Mouse (Mus musculus): Measurements from ENCODE around the gene Rgmb. TPM values are rescaled to one million over a fixed set of nuclear protein-coding genes. Genes with fewer than 3 reads are reported as not detected.

Rgmb gene
- polyA plus RNA-seq, 1 experiment, result 11.2 TPM

DNA sequence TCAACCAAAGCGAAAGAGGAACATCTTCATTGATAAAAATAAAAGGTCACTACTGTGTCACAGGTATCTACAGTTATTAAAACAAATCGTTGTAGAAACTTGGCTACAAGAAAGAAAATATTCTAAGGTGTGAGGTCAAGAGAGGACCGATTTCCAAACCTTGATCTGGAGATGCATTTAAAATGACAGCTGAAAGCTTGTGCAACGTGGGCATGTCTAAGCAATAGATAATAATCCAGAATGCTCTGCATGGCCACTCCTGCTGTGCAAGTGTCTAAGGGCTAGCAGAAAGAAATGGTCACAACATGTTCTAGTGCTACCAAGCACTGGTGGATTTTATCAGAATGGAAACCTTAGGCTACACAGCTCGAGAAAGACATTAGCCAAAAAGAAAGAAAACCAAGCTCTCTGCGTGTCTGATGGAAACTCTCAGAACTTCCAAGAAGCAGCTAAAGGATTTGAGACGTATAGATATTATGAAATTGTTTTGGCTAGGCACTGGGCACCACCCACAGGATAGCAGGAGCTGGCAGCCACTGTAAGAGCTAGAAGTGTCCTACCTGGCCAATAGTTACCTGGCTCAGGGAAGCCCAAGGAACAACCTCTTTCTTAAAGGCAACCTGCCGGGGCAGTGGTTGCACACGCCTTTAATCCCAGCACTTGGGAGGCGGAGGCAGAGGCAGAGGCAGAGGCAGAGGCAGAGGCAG is 15.4 kb downstream of the Rgmb start:
- Histone ChIP-seq H3K27me3 (ENCODE audit: control insufficient read depth, insufficient read depth, low read length, poor library complexity, severe bottlenecking) (no peaks in the 10 kb centered on the region), H3K27ac (ENCODE audit: insufficient read depth, low read length) (no peak overlapping the region), H3K9ac (ENCODE audit: low read depth, poor library complexity, severe bottlenecking) (no peak overlapping the region), H3K9me3 (replicated peaks; ENCODE audit: control insufficient read depth, insufficient read depth, low read length, poor library complexity, severe bottlenecking) (no peaks in the 10 kb centered on the region), H3K4me1 (ENCODE audit: control insufficient read depth, insufficient read depth, low read length) (no peaks in the 10 kb centered on the region), H3K36me3 (ENCODE audit: control insufficient read depth, insufficient read depth, low read length, poor library complexity, severe bottlenecking) (peaks cover 4% of the 10 kb centered on the region), H3K4me3 (ENCODE audit: low read depth, low read length) (no peak overlapping the region)
- TF ChIP-seq CTCF (IDR thresholded peaks at IDR 0.05; ENCODE audit: low read depth, low read length) (no peak), EP300 (IDR thresholded peaks at IDR 0.05; ENCODE audit: insufficient read depth, low read depth, low read length) (no peak), POLR2A (IDR thresholded peaks at IDR 0.05; ENCODE audit: insufficient read depth, low read length) (no peak)

DNA sequence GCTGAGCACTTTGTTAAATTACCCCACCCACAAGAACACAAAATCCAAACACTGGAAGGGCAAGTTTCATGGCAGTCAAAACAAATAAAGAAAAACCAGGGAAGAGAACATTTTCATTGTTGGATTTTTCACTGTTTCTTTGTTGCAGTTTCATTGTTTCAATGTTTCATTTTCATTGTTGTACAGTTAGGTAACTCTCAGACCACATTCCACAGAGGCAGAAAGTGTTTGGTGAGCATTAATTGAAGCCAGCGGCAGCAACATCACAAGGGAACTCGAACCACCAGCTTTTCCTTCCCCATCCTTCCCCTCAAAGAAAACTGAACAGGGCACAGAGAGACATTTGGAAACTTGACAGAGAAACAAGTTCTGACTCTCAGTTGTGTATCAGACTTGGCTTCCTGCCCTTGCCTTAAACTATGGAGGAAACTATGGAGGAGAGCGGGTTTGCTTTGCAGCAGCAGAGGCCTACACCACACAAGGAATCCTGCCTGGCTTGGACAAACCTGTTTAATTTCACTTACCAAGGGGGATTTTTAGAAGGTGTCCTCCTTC is 17.1 kb downstream of the Rgmb start:
- Histone ChIP-seq H3K27ac (ENCODE audit: insufficient read depth, low read length) (no peak overlapping the region), H3K4me1 (ENCODE audit: control insufficient read depth, insufficient read depth, low read length) (no peaks in the 10 kb centered on the region), H3K4me3 (ENCODE audit: low read depth, low read length) (no peak overlapping the region), H3K9ac (ENCODE audit: low read depth, poor library complexity, severe bottlenecking) (no peak overlapping the region), H3K9me3 (replicated peaks; ENCODE audit: control insufficient read depth, insufficient read depth, low read length, poor library complexity, severe bottlenecking) (no peaks in the 10 kb centered on the region), H3K27me3 (ENCODE audit: control insufficient read depth, insufficient read depth, low read length, poor library complexity, severe bottlenecking) (no peaks in the 10 kb centered on the region), H3K36me3 (ENCODE audit: control insufficient read depth, insufficient read depth, low read length, poor library complexity, severe bottlenecking) (peaks cover 4% of the 10 kb centered on the region; the same call in 1 of the 2 replicates)
- no peak for TF ChIP-seq POLR2A (IDR thresholded peaks at IDR 0.05; ENCODE audit: insufficient read depth, low read length)
- TF ChIP-seq CTCF (IDR thresholded peaks at IDR 0.05; ENCODE audit: low read depth, low read length), result no peak
- TF ChIP-seq EP300 (IDR thresholded peaks at IDR 0.05; ENCODE audit: insufficient read depth, low read depth, low read length), result no peak

DNA sequence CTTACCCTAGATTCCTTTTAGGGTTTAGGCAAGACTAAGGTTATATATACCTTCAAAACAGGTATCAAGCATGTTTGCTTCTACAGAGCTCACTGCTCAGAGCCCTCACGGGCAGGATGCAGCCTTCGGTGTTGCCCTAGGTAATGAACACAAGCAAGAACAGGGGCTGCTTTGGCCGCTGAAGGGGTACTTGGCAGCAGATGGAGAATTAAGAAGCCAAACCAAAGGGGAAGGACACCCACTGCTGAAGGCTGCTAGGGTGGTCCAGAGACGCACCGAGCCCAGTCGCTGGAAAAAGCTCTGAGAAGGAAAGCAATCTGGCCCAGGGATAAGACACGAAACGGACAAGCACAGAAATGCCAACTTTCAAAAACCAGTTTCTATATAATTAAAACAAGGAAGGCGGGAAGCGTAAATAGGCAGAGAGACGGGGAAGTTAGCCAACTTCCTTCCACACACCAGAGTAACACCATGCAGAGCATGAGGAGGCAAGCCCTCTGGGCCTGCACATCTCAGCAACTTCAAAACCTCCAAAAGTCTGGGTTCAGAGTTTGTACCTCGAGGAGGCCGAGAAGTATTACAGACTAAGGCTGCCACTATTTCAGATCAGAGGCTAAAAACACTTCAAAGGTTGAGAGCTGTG is 18.6 kb downstream of the Rgmb start:
- H3K9me3 ChIP-seq (replicated peaks; ENCODE audit: control insufficient read depth, insufficient read depth, low read length, poor library complexity, severe bottlenecking), result no peaks in the 10 kb centered on the region
- no peak for TF ChIP-seq CTCF (IDR thresholded peaks at IDR 0.05; ENCODE audit: low read depth, low read length)
- TF ChIP-seq EP300 (IDR thresholded peaks at IDR 0.05; ENCODE audit: insufficient read depth, low read depth, low read length), result no peak
- no peak for TF ChIP-seq POLR2A (IDR thresholded peaks at IDR 0.05; ENCODE audit: insufficient read depth, low read length)
- no peak overlapping the region for H3K27ac ChIP-seq (ENCODE audit: insufficient read depth, low read length)
- no peaks in the 10 kb centered on the region for H3K4me1 ChIP-seq (ENCODE audit: control insufficient read depth, insufficient read depth, low read length)
- no peak overlapping the region for H3K9ac ChIP-seq (ENCODE audit: low read depth, poor library complexity, severe bottlenecking)
- no peak overlapping the region for H3K4me3 ChIP-seq (ENCODE audit: low read depth, low read length)
- H3K27me3 ChIP-seq (ENCODE audit: control insufficient read depth, insufficient read depth, low read length, poor library complexity, severe bottlenecking), result no peaks in the 10 kb centered on the region
- H3K36me3 ChIP-seq (ENCODE audit: control insufficient read depth, insufficient read depth, low read length, poor library complexity, severe bottlenecking), result peaks cover 4% of the 10 kb centered on the region; the same call in 1 of the 2 replicates

DNA sequence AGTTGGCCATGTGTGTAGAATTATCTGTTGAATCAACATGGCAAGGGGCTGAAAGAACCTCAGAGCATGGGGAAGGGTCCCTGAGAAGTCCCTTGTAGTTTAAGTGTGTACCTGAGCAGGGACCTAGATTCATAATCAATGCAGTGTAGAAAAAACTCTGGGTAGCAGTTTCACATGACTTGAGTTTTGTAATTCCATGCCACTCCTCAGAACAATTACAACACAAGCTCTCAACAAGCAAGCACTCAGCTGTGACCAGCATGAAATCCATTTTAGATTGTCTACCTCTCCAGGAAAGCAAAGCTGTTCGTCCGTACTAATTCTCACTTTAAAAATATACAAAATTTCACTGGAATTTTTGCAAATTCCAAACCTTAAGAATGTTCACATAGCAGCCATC is 20.9 kb downstream of the Rgmb start:
- Histone ChIP-seq H3K4me3 (ENCODE audit: low read depth, low read length) (no peak overlapping the region), H3K36me3 (ENCODE audit: control insufficient read depth, insufficient read depth, low read length, poor library complexity, severe bottlenecking) (peaks cover 9% of the 10 kb centered on the region; the same call in 1 of the 2 replicates), H3K4me1 (ENCODE audit: control insufficient read depth, insufficient read depth, low read length) (no peaks in the 10 kb centered on the region), H3K27me3 (ENCODE audit: control insufficient read depth, insufficient read depth, low read length, poor library complexity, severe bottlenecking) (no peaks in the 10 kb centered on the region), H3K27ac (ENCODE audit: insufficient read depth, low read length) (no peak overlapping the region), H3K9ac (ENCODE audit: low read depth, poor library complexity, severe bottlenecking) (no peak overlapping the region), H3K9me3 (replicated peaks; ENCODE audit: control insufficient read depth, insufficient read depth, low read length, poor library complexity, severe bottlenecking) (no peaks in the 10 kb centered on the region)
- no peak for TF ChIP-seq EP300 (IDR thresholded peaks at IDR 0.05; ENCODE audit: insufficient read depth, low read depth, low read length)

DNA sequence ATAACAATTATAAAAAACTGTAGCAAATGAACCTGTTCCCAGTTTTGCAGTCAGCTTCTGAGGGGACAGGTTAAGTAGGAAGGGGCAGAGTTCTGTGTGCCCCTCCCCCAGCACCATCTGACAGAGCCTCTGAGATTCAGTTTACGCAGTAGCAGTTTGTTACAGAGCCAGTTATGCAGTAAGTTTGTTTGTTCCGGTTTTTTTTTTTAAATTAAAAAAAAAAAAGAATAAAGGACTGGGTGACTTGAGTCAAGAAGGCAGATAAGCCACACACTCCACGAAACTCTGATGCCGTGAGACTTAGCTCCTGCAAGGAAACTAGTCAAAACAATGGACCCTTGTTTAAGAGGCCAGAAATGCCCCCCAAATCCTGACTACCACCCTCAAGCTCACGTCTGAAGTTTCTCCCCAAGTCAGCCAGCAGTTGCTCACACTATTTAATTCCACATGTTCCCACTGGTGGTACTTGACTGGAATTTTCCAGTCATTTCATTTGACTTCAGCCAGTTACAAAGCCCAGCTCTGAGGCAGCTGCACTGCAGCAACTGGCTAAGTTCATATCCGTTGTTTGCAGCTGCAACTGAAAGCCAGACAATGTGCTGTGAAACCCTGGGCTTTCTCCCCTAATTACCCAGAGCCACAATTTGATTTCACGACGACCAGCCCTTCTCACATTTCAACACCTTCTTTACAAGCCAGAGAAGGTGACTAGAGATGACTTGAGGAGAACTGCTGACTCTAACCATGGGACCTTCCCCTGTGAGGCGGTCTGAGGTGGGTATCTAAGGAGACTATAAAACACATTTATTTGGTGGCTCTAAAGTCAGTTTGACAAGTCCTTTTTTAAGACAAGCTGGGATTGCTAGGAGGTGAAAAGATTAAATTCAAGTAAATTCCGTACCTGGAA is 22.1 kb downstream of the Rgmb start:
- no peaks in the 10 kb centered on the region for H3K27me3 ChIP-seq (ENCODE audit: control insufficient read depth, insufficient read depth, low read length, poor library complexity, severe bottlenecking)
- TF ChIP-seq EP300 (IDR thresholded peaks at IDR 0.05; ENCODE audit: insufficient read depth, low read depth, low read length) (no peak), CTCF (IDR thresholded peaks at IDR 0.05; ENCODE audit: low read depth, low read length) (no peak), POLR2A (IDR thresholded peaks at IDR 0.05; ENCODE audit: insufficient read depth, low read length) (no peak)
- peaks cover 7% of the 10 kb centered on the region; the same call in 1 of the 2 replicates for H3K36me3 ChIP-seq (ENCODE audit: control insufficient read depth, insufficient read depth, low read length, poor library complexity, severe bottlenecking)
- H3K4me3 ChIP-seq (ENCODE audit: low read depth, low read length), result no peak overlapping the region
- H3K4me1 ChIP-seq (ENCODE audit: control insufficient read depth, insufficient read depth, low read length), result no peaks in the 10 kb centered on the region
- no peaks in the 10 kb centered on the region for H3K9me3 ChIP-seq (replicated peaks; ENCODE audit: control insufficient read depth, insufficient read depth, low read length, poor library complexity, severe bottlenecking)
- no peak overlapping the region for H3K27ac ChIP-seq (ENCODE audit: insufficient read depth, low read length)
- H3K9ac ChIP-seq (ENCODE audit: low read depth, poor library complexity, severe bottlenecking), result no peak overlapping the region

Data from ES-Bruce4 (cell line).